Mouse (Mus musculus) lung, adult 2 months (tissue): ENCODE results near the gene Sdsl.

Experiments
- CTCF ChIP-seq: fragments of 200-500 bp; IDR thresholded peaks from 2 replicates; pipeline ENCODE4 v1.5.1; 2011; ENCODE audit warnings: mild to moderate bottlenecking, low read length, control low read depth; ENCODE audit not compliant: insufficient read depth
- POLR2A ChIP-seq: fragments of 200-500 bp; IDR thresholded peaks from 2 replicates; pipeline ENCODE4 v1.6.1; 2011; ENCODE audit warnings: low read depth, mild to moderate bottlenecking, control low read depth, low read length, borderline replicate concordance; ENCODE audit errors: extremely low read depth

- no peak for TF ChIP-seq CTCF
- no peak for TF ChIP-seq POLR2A
These were observed 34.7 kb upstream of the Sdsl start for GRCm38 (mm10) chr5:120507311-120507710.
